Mouse (Mus musculus): ENCODE measurements around the gene Tmem176b. TPM values are rescaled to one million over a fixed set of nuclear protein-coding genes. Genes with fewer than 3 reads are reported as not detected.

Tmem176b gene
- total RNA-seq, 2 experiments from 2014 or later = 72.1 to 81.8 TPM

DNA sequence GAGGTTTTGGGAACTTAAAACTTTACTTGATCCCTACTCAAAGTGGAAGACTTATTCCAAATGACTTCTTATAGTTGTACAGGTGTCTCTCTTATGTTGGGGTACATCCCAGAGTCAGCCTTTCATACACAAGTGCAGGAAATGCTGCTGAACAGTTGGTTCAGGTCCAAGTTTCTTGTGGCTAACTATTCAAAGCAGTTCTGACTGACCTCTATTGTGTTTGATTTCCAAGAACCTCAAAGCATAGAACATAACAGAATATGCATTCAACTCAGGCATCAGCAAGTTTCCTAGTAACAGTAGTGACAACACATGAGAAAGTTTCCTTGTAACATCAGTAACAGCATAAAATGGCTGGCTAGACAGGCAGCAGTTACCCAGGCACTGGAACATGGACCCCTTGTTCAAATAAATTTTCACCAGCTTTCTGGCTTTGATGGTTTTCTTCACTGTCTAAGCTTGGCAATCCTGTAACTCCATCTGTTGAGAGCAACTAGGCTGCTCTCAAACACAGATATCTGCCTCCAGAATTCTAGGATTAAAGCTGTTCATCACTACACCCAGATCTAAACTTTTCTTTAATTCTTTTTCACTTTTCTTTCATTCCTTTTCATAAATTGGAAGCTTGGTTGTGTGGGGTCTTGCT, 37.8 kb downstream of the Tmem176b start:
- DNase-seq = no peak
- intact Hi-C loops (cut with DNase I) = no loop called here

DNA sequence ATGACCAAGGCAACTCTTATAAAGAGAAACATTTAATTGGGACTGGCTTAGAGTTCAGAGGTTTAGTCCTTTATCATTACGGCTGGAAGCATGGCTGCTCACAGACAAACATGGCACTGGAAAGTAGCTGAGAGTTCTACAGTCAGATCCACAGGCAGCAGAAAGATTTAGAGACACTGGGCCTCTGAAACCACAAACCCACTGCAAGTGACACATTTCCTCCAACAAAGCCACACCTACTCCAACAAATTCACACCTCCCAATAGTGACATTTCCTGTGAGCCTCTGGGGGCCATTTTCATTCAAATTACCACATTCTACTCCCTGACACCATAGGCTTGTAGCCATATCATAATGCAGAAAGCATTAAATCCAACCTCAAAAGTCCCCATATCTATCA, 39.4 kb downstream of the Tmem176b start:
- intact Hi-C loops (cut with DNase I) = no loop called here
- DNase-seq = no peak

DNA sequence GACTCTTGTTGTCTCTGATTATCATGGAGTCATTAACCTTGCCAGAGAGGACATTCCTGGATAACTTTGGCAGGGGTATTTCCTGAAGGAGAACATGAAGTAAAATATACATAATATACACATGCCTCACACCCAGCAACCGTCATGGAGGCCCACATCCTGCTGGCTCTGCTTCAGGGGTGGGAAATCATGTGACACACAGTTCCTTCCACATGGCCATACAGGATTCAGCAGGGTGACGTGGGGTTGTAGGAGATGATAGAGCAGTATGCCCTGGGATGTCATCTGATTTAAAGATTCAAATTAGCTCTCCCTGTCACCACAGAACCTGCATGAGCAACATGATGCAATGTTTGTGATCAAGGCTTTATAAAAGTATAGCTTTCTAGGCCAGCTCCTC, 53.4 kb downstream of the Tmem176b start:
- DNase-seq = no peak
- intact Hi-C loops (cut with DNase I) = no loop called here

DNA sequence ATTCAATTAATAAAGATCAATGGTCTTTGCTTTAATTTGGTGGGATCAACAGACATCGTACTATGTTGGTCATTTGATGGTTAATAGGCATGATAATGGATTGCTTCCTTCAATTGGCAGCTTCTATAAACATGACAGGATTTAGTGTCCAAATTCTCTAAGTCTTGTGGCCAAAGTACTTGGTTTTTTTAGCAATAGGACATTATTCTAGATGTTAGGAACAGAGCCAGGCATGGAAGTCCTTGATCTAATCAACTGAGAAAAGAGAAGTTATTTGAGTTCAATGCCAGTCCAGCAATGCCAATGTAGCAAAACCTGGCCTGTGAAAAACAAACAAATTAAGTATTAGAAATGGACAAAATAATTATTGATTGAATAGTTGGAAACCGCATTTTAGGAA, 55.7 kb downstream of the Tmem176b start:
- intact Hi-C loops (cut with DNase I) = no loop called here

DNA sequence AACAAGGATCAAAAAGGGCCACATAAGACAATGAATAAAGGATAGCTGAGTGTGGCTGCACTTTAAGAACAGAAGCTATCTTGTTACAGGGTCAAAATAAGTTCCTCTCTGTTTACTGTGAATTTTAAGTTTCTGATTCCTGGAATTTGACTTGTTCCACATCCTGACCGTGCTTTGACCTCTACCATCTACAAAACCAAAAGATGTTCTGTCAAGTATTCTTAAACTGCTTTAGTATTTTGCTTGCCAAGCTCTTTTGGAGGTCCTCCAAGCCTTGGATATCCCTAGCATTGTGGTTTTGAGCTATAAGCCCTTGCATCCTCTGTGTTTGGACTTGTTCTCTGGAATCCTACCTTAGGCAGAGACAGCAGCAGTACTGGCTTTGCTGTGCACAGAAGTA, 56.1 kb downstream of the Tmem176b start:
- intact Hi-C loops (cut with DNase I) = no loop called here
- DNase-seq = peak; percentile 30 to 37

More for the DNA sequence above, 55.7 kb downstream of the Tmem176b start:
- DNase-seq = no peak

DNA sequence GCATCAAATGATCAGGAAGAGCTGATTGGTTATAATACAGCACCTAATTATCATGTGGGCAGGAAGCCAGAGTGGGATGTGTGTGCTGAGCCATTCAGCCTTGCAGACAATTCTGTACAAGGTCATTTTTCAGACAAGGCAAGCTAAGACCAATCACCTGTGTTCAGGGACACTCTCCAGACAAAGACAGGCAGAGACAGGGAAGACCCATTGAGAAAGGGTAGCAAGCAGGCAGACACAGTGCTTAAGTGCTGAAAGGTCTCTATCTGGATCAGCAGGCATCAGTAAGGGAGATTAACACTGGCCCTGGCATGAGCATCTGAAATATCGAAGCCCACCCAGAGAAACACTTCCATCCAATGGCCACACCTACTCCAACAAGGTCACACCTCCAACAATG, 56.9 kb downstream of the Tmem176b start:
- no peak for DNase-seq
- intact Hi-C loops (cut with DNase I) = no loop called here

Other genes with a start within 250 kb of the Tmem176b start
- 10 to 100 TPM; 24.3 to 27.7 TPM for gene Repin1, start 247.6 kb downstream of the Tmem176b start, total RNA-seq (2021)
- 1 to 10 TPM in 1 of 2 experiments, not detected in 1; 5.4 TPM for gene Gm44965, start 247.6 kb downstream of the Tmem176b start, total RNA-seq (2021)
- gene Zfp775, start 239.4 kb downstream of the Tmem176b start, total RNA-seq (2021) = 1 to 10 TPM; 5.8 to 5.9 TPM
- gene AI854703, start 214.7 kb downstream of the Tmem176b start, total RNA-seq (2021) = under 1 TPM; 0.50 to 0.89 TPM
- gene Gimap8, start 194.3 kb downstream of the Tmem176b start, total RNA-seq (2021) = 10 to 100 TPM; 11.0 to 14.0 TPM
- 1 to 10 TPM; 6.0 to 7.5 TPM for gene Gimap9, start 165.4 kb downstream of the Tmem176b start, total RNA-seq (2021)
- 10 to 100 TPM; 46.9 to 57.4 TPM for gene Gimap4, start 156.9 kb downstream of the Tmem176b start, total RNA-seq (2021)
- gene Gimap6, start 133.3 kb downstream of the Tmem176b start, total RNA-seq (2021) = 10 to 100 TPM; 73.8 to 74.5 TPM
- gene Gm28053, start 122.9 kb downstream of the Tmem176b start, total RNA-seq (2021) = 1 to 10 TPM; 5.0 to 6.6 TPM
- not detected for gene Gimap7, start 122.9 kb downstream of the Tmem176b start, total RNA-seq (2021)
- gene Gimap1, start 102.4 kb downstream of the Tmem176b start, total RNA-seq (2021) = 10 to 100 TPM; 19.1 to 20.3 TPM
- 10 to 100 TPM; 10.1 to 13.3 TPM for gene Gimap5, start 95.3 kb downstream of the Tmem176b start, total RNA-seq (2021)
- gene Gimap3, start 70.6 kb downstream of the Tmem176b start, total RNA-seq (2021) = under 1 TPM; 0.45 to 0.72 TPM
- 10 to 100 TPM; 22.4 to 27.5 TPM for gene Tmem176a, start 577 bp downstream of the Tmem176b start, total RNA-seq (2021)
- gene Aoc1, start 31.4 kb upstream of the Tmem176b start, total RNA-seq (2021) = not detected
- not detected for gene 1600015I10Rik, start 88.4 kb upstream of the Tmem176b start, total RNA-seq (2021)
- not detected for gene Doxl2, start 133.5 kb upstream of the Tmem176b start, total RNA-seq (2021)
- gene Svs1, start 145.4 kb upstream of the Tmem176b start, total RNA-seq (2021) = not detected
- gene Gpnmb, start 195.1 kb upstream of the Tmem176b start, total RNA-seq (2021) = under 1 TPM; 0.43 to 0.52 TPM
- gene Malsu1, start 232.3 kb upstream of the Tmem176b start, total RNA-seq (2021) = 10 to 100 TPM; 33.1 to 35.1 TPM